Mouse (Mus musculus) olfactory bulb, adult 2 months (tissue): ENCODE measurements around the gene Tfrc. TPM values are rescaled to one million over a fixed set of nuclear protein-coding genes. Genes with fewer than 3 reads are reported as not detected.

Experiments used
- H3K27ac ChIP-seq: fragments of 200-500 bp; 2 replicates; pipeline ENCODE4 v1.5.1; 2012; ENCODE audit warnings: low read depth, low read length; ENCODE audit not compliant: insufficient read depth
- H3K4me1 ChIP-seq: fragments of 200-500 bp; 2 replicates; pipeline ENCODE4 v1.6.1; 2012; ENCODE audit warnings: low read length; ENCODE audit not compliant: control insufficient read depth, insufficient read depth
- H3K4me3 ChIP-seq: fragments of 200-500 bp; 2 replicates; pipeline ENCODE4 v1.5.1; 2012; ENCODE audit warnings: mild to moderate bottlenecking, low read depth, low read length, moderate library complexity; ENCODE audit not compliant: insufficient read depth
- CTCF ChIP-seq: fragments of 200-500 bp; IDR thresholded peaks from 2 replicates; pipeline ENCODE4 v1.5.1; 2012; ENCODE audit warnings: low read depth, mild to moderate bottlenecking, low read length, moderate library complexity; ENCODE audit not compliant: insufficient read depth
- POLR2A ChIP-seq: fragments of 200-500 bp; IDR thresholded peaks from 2 replicates; pipeline ENCODE4 v1.6.1; 2012; ENCODE audit warnings: mild to moderate bottlenecking, low read depth, low read length, moderate library complexity; ENCODE audit not compliant: insufficient read depth
- WGBS: fragments of 180-500 bp; shearing (Covaris S2); methylation state at CpG from one replicate; pipeline ENCODE4 v1.1.7; 2018; 5-methylcytosine and 5-hydroxymethylcytosine counted together
- polyA plus RNA-seq: library from polyadenylated mRNA; stranded (reverse); fragments of >200 nt; gene quantifications from 2 replicates; pipeline ENCODE4 v1.2.4, GENCODE M21; 2012; ENCODE audit warnings: low replicate concordance; ENCODE audit not compliant: missing spikeins, insufficient read depth, insufficient read length

The Tfrc gene
- polyA plus RNA-seq, 1 experiment = not detected

GRCm38 (mm10) chr16:32663231-32663858 is 54.6 kb downstream of the Tfrc start:
- Histone ChIP-seq H3K4me3 (no peak overlapping the region; the same call in 1 of the 2 replicates), H3K27ac (no peak overlapping the region), H3K4me1 (peaks cover 49% of the 10 kb centered on the region)
- WGBS = 47% methylated on average over 9 of the region's 9 CpGs
- TF ChIP-seq CTCF (no peak), POLR2A (no peak)

DNA sequence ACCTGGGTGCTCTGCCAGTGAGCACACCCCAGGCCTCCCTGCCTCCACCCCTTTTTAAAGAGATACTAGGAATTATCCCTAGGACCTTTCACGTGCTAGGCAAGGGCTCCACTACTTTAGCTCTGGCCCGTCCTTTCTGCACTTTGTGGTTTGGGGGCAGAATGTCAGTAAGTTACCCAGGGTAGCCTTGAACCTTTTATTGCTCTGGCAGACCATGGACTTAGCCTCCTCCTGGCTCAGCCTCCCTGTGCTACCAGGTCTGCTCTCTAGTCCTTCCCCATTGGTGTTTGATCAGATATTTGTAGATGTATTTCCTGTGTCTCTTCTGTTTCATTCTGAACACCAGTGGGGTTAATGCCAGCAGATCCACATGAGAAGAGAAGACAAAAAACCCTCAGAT is 55.5 kb downstream of the Tfrc start:
- Histone ChIP-seq H3K4me1 (peaks cover 46% of the 10 kb centered on the region), H3K27ac (no peak overlapping the region), H3K4me3 (no peak overlapping the region)
- TF ChIP-seq POLR2A (no peak), CTCF (no peak)
- 72% methylated on average over 2 of the region's 2 CpGs for WGBS

GRCm38 (mm10) chr16:32665851-32666665 is 57.3 kb downstream of the Tfrc start:
- H3K4me3 ChIP-seq = no peak overlapping the region
- peak overlapping the region; percentile 36; the same call in 1 of the 2 replicates for H3K27ac ChIP-seq
- 66% methylated on average over 11 of the region's 11 CpGs for WGBS
- TF ChIP-seq CTCF (no peak), POLR2A (no peak)
- H3K4me1 ChIP-seq = peaks cover 36% of the 10 kb centered on the region

DNA sequence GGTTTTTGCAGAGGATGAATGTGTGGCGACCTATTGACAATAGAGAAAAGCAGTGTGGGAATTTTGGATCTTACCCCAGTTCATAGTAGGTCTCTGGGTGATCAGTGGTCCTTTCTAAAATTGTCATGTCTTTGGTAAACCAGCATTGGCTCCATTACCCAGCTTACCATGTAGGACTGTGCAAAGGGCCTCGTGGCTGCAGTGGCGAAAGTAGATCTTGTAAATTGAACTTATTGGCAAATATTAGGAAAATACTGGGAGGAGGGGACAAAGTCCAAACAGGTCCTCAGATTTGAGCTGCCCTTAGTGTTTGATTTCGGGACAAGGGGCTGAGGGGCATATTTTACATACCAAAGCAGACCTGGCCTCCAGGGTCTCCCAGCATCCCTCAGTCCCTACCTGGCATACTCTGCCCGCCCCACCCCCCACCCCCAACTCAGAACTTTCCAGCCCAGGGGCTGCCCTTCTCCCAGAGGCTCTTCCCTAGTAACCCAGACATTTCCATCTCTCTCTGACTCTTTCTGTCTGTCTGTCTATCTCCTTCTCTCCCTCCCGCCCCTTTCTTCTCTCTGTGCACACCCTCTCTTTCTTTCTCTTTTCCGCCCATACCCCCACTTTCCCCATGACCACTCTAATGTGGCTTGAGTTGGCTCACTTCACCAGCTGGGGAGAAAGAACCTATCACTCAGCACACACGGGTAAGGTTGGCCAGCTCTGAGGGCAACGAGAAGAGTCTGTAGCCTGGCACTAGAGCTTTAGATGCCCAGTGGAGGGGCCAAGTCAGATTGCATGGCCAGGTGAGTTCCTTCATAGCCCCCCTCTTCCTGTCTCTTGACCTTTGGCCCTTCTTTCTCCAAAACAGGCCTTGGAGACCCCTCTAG is 58.2 kb downstream of the Tfrc start:
- no peak overlapping the region for H3K27ac ChIP-seq
- no peak overlapping the region for H3K4me3 ChIP-seq
- peaks cover 28% of the 10 kb centered on the region for H3K4me1 ChIP-seq
- TF ChIP-seq CTCF (no peak), POLR2A (no peak)
- 56% methylated on average over 9 of the region's 9 CpGs for WGBS

- TF ChIP-seq CTCF (no peak), POLR2A (no peak)
- 66% methylated on average over 3 of the region's 3 CpGs for WGBS
- H3K4me3 ChIP-seq = no peak overlapping the region
- H3K4me1 ChIP-seq = peaks cover 24% of the 10 kb centered on the region
- H3K27ac ChIP-seq = no peak overlapping the region
Measured at GRCm38 (mm10) chr16:32667552-32667872, 58.8 kb downstream of the Tfrc start.

DNA sequence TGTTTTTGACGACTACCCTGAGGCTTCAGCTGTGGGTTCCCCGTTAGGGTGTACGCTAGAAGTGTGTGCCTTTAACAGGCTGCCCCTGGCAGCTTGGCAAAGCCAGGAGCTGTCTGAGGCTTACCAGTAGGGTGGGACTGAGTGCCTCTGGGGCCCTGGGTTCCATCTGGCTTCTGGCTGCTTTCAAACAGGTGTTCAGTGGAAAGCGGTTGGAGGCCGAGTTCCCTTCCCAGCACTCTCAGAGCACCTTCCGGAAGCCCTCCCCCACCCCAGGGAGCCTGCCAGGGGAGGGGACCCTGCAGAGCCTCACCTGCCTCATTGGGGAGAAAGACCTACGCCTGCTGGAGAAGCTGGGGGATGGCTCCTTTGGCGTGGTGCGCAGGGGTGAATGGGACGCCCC is 59.3 kb downstream of the Tfrc start:
- 71% methylated on average over 10 of the region's 10 CpGs for WGBS

DNA sequence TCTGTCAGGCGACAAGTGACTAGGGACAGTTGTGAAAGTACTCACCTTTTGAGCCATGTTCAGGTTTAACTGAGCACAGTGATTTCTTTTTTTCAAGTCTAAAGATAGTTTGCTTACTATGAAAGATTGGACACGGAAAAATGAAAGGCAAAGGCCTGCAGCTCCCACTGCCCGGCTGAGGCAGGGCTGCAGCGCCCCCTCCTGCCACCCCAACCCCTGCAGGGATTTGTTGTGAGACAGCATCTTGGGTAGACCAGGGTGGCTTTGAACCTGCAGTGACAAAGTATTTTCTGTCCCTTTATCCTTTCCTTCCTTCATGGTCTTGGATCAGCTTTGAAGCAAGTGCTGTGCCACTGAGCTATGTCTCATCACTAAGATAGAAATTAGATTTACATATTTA is 59.8 kb downstream of the Tfrc start:
- WGBS = 69% methylated on average over 4 of the region's 4 CpGs
- Histone ChIP-seq H3K27ac (no peak overlapping the region), H3K4me3 (no peak overlapping the region), H3K4me1 (peaks cover 24% of the 10 kb centered on the region)
- TF ChIP-seq CTCF = no peak
- no peak for TF ChIP-seq POLR2A

More for the DNA sequence above, 59.3 kb downstream of the Tfrc start:
- Histone ChIP-seq H3K27ac (no peak overlapping the region), H3K4me3 (no peak overlapping the region), H3K4me1 (peaks cover 27% of the 10 kb centered on the region)
- no peak for TF ChIP-seq CTCF
- no peak for TF ChIP-seq POLR2A

- peaks cover 22% of the 10 kb centered on the region for H3K4me1 ChIP-seq
- H3K27ac ChIP-seq = no peak overlapping the region
- H3K4me3 ChIP-seq = no peak overlapping the region
- 94% methylated on average over 10 of the region's 10 CpGs for WGBS
- TF ChIP-seq CTCF (no peak), POLR2A (no peak)
Measured at GRCm38 (mm10) chr16:32669243-32669642, 60.5 kb downstream of the Tfrc start.
